Mouse (Mus musculus): ENCODE measurements around the gene Ccdc125.
A peak's percentile ranks its signal among the peaks of the same experiment; 100 is the strongest.

Gene Ccdc125

GRCm38 (mm10) chr13:100669291-100670022 lies at the start of gene Ccdc125:
Gene Ccdc125, plus strand, starts transcription at chr13:100669717.
- DNase-seq (ENCODE audit: low read depth), result no peak

GRCm38 (mm10) chr13:100622241-100622640 lies 47.3 kb upstream of the Ccdc125 start:
- DNase-seq (ENCODE audit: low read depth), result no peak

- no peak for DNase-seq (ENCODE audit: low read depth)
Observed at GRCm38 (mm10) chr13:100634106-100634691, 35.3 kb upstream of the Ccdc125 start.

GRCm38 (mm10) chr13:100642471-100643209 lies 26.9 kb upstream of the Ccdc125 start:
- no peak for DNase-seq (ENCODE audit: low read depth)

GRCm38 (mm10) chr13:100648223-100648622 lies 21.3 kb upstream of the Ccdc125 start:
- DNase-seq (ENCODE audit: low read depth), result no peak

GRCm38 (mm10) chr13:100650550-100651438 lies 18.7 kb upstream of the Ccdc125 start, which contains the start of the genes Ak6 and Rad17:
Gene Ak6, plus strand, starts transcription at chr13:100650979.
Gene Rad17, minus strand, starts transcription at chr13:100651051.
- DNase-seq (ENCODE audit: low read depth), result peak; percentile 86

- no peak for DNase-seq (ENCODE audit: low read depth)
Observed at GRCm38 (mm10) chr13:100651439-100652186, 17.9 kb upstream of the Ccdc125 start, which contains the start of gene Taf9. Gene Taf9, plus strand, starts transcription at chr13:100651579.

GRCm38 (mm10) chr13:100658091-100658490 lies 11.4 kb upstream of the Ccdc125 start:
- DNase-seq (ENCODE audit: low read depth), result no peak

GRCm38 (mm10) chr13:100659864-100660456 lies 9.6 kb upstream of the Ccdc125 start:
- peak; percentile 68 for DNase-seq (ENCODE audit: low read depth)

- no peak for DNase-seq (ENCODE audit: low read depth)
Observed at GRCm38 (mm10) chr13:100670181-100670741, 744 bp downstream of the Ccdc125 start.

GRCm38 (mm10) chr13:100675936-100676635 lies 6.6 kb downstream of the Ccdc125 start:
- DNase-seq (ENCODE audit: low read depth), result no peak

- DNase-seq (ENCODE audit: low read depth), result no peak
Observed at GRCm38 (mm10) chr13:100681615-100682014, 12.1 kb downstream of the Ccdc125 start.

GRCm38 (mm10) chr13:100682837-100683236 lies 13.3 kb downstream of the Ccdc125 start:
- no peak for DNase-seq (ENCODE audit: low read depth)

GRCm38 (mm10) chr13:100684355-100684754 lies 14.8 kb downstream of the Ccdc125 start:
- no peak for DNase-seq (ENCODE audit: low read depth)

- no peak for DNase-seq (ENCODE audit: low read depth)
Observed at GRCm38 (mm10) chr13:100687513-100687912, 18.0 kb downstream of the Ccdc125 start.

GRCm38 (mm10) chr13:100697541-100697940 lies 28.0 kb downstream of the Ccdc125 start:
- no peak for DNase-seq (ENCODE audit: low read depth)

- no peak for DNase-seq (ENCODE audit: low read depth)
Observed at GRCm38 (mm10) chr13:100698866-100699265, 29.3 kb downstream of the Ccdc125 start.

- DNase-seq (ENCODE audit: low read depth), result no peak
Observed at GRCm38 (mm10) chr13:100703468-100703867, 34.0 kb downstream of the Ccdc125 start.

GRCm38 (mm10) chr13:100706206-100706605 lies 36.7 kb downstream of the Ccdc125 start:
- no peak for DNase-seq (ENCODE audit: low read depth)

- no peak for DNase-seq (ENCODE audit: low read depth)
Observed at GRCm38 (mm10) chr13:100715467-100715866, 46.0 kb downstream of the Ccdc125 start.

Data from c-Kit-positive CD71-negative TER-119-negative erythroid progenitor cells, embryonic 14.5 days (primary cell).